ENCODE assay signal across 16 mouse cellular contexts in the genomic region with DNA sequence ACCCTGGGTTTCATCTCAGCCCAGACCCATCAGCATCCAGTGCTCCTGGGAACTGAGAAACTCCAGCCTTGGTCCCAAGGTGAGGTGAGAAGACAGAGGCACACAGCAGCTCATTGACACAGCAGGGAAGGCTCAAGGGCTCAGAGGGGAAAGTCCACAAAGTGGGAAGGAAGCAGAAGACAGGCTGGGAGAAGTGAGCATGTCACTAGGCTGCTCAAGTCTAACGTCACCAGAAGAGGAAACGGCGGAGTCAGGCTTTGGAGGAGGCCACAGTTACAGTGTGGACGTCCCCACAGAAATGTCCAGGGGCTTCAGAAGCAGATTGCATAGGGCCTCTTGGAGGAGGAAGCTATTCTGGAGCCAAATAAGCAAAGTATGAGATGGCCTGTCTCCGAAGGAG.
A peak's percentile ranks its signal among the peaks of the same experiment; 100 is the strongest.
DNase-seq lines count a peak whose midpoint lies in the region; ATAC-seq lines count a peak whose summit lies in the region.
"Had no signal": no experiment of that assay in that cellular context is flagged by ENCODE, and none has a peak within 500 bp of the region (broad histone marks: within the 10 kb centered on the region; RNA-seq: fewer than 3 reads in every experiment).

No protein-coding gene starts in this region.

- DNase-seq in kidney, postnatal 10 days = peak; percentile 3
- no peak for DNase-seq in kidney, adult 9 months
- DNase-seq in neural tube, embryonic 10.5 days (ENCODE audit: extremely low spot score, low spot score) = peak; percentile 14
- DNase-seq: adrenal gland, postnatal 25 days; cerebellum, adult 9-10 months; heart, adult 18-20 months; heart, postnatal 14 days; kidney, adult 18-20 months had no signal

- H3K4me3 ChIP-seq in intestine, embryonic 15.5 days (replicated peaks) = no peak overlapping the region
- no peak overlapping the region for H3K4me3 ChIP-seq in forebrain, embryonic 16.5 days (replicated peaks; ENCODE audit: low read length)
- no peak overlapping the region for H3K4me3 ChIP-seq in heart, embryonic 11.5 days (ENCODE audit: low read depth, low read length)
- H3K4me3 ChIP-seq: embryonic facial prominence, embryonic 15.5 days; forebrain, embryonic 12.5 days had no signal

- no peak overlapping the region for H3K27ac ChIP-seq in intestine, embryonic 15.5 days
- no peak overlapping the region for H3K27ac ChIP-seq in forebrain, embryonic 16.5 days (ENCODE audit: low read length)
- no peak overlapping the region for H3K27ac ChIP-seq in heart, embryonic 11.5 days (ENCODE audit: low read depth, low read length)
- H3K27ac ChIP-seq: embryonic facial prominence, embryonic 15.5 days; forebrain, embryonic 12.5 days; liver, embryonic 14.5 days had no signal

- no peaks in the 10 kb centered on the region for H3K36me3 ChIP-seq in intestine, embryonic 15.5 days
- no peaks in the 10 kb centered on the region for H3K36me3 ChIP-seq in forebrain, embryonic 16.5 days (ENCODE audit: control insufficient read depth, insufficient read depth)
- no peaks in the 10 kb centered on the region for H3K36me3 ChIP-seq in heart, embryonic 11.5 days (ENCODE audit: control insufficient read depth, insufficient read depth, low read length)
- H3K36me3 ChIP-seq: embryonic facial prominence, embryonic 15.5 days; forebrain, embryonic 12.5 days had no signal

- H3K27me3 ChIP-seq in intestine, embryonic 15.5 days (replicated peaks) = no peaks in the 10 kb centered on the region
- H3K27me3 ChIP-seq in forebrain, embryonic 16.5 days (replicated peaks; ENCODE audit: control insufficient read depth, insufficient read depth, low read length) = no peaks in the 10 kb centered on the region
- peaks cover 3% of the 10 kb centered on the region; the same call in 1 of the 2 replicates for H3K27me3 ChIP-seq in heart, embryonic 11.5 days (ENCODE audit: control insufficient read depth, insufficient read depth, low read length)

- H3K9me3 ChIP-seq in intestine, embryonic 15.5 days = no peaks in the 10 kb centered on the region
- H3K9me3 ChIP-seq in forebrain, embryonic 16.5 days (ENCODE audit: control insufficient read depth, low read length) = no peaks in the 10 kb centered on the region
- no peaks in the 10 kb centered on the region for H3K9me3 ChIP-seq in heart, embryonic 11.5 days (replicated peaks; ENCODE audit: control insufficient read depth, low read length)
- H3K9me3 ChIP-seq: embryonic facial prominence, embryonic 15.5 days; forebrain, embryonic 12.5 days had no signal

- no peak overlapping the region for H3K9ac ChIP-seq in intestine, embryonic 15.5 days
- no peak overlapping the region for H3K9ac ChIP-seq in forebrain, embryonic 16.5 days (replicated peaks; ENCODE audit: low read depth, low read length)
- H3K9ac ChIP-seq in heart, embryonic 11.5 days (ENCODE audit: low read depth, low read length) = no peak overlapping the region
- H3K9ac ChIP-seq: embryonic facial prominence, embryonic 15.5 days; forebrain, embryonic 12.5 days; liver, embryonic 14.5 days had no signal

- 61% methylated on average over 5 of the region's 5 CpGs for WGBS in intestine, embryonic 15.5 days
- 80% methylated on average over 5 of the region's 5 CpGs for WGBS in forebrain, embryonic 16.5 days
- WGBS in heart, embryonic 11.5 days (ENCODE audit: insufficient replicate concordance) = 66% methylated on average over 5 of the region's 5 CpGs

- H3K4me1 ChIP-seq in intestine, embryonic 15.5 days (replicated peaks) = 0 out of 2 replicates have a peak, but pooled peaks cover 3% of the 10 kb centered on the region
- H3K4me1 ChIP-seq in forebrain, embryonic 16.5 days (replicated peaks; ENCODE audit: control insufficient read depth, insufficient read depth, low read length) = peaks cover 12% of the 10 kb centered on the region
- no peaks in the 10 kb centered on the region for H3K4me1 ChIP-seq in heart, embryonic 11.5 days (ENCODE audit: control insufficient read depth, insufficient read depth, low read length)

- no peak overlapping the region for H3K4me2 ChIP-seq in intestine, embryonic 15.5 days (replicated peaks)
- H3K4me2 ChIP-seq in forebrain, embryonic 16.5 days (ENCODE audit: low read length) = no peak overlapping the region
- no peak overlapping the region for H3K4me2 ChIP-seq in heart, embryonic 11.5 days
- H3K4me2 ChIP-seq: embryonic facial prominence, embryonic 15.5 days had no signal

- peak; percentile 38 for ATAC-seq in granulocyte monocyte progenitor cell, adult 5-6 weeks (replicated peaks; ENCODE audit: poor library complexity, severe bottlenecking)
- ATAC-seq in intestine, embryonic 15.5 days = 0 out of 2 replicates have a peak, but pooled peaks have one; percentile 21
- no peak for ATAC-seq in activated CD4-positive, CD25-positive, alpha-beta regulatory T cell, adult 4 months
- ATAC-seq in forebrain, embryonic 16.5 days = no peak
- ATAC-seq in heart, embryonic 11.5 days (replicated peaks; ENCODE audit: insufficient number of reproducible peaks, low FRiP score, low TSS enrichment) = no peak

Comparison
In these comparisons a context has a peak if more than half of its experiments do, and no peak if none do; other contexts are left out.
1. ATAC-seq: peak in granulocyte monocyte progenitor cell, adult 5-6 weeks (single experiment) and intestine, embryonic 15.5 days (single experiment); none in activated CD4-positive, CD25-positive, alpha-beta regulatory T cell, adult 4 months (single experiment), forebrain, embryonic 16.5 days (single experiment) and heart, embryonic 11.5 days (single experiment).